9 mouse cellular contexts compared by ENCODE assay signal in the genomic region with DNA sequence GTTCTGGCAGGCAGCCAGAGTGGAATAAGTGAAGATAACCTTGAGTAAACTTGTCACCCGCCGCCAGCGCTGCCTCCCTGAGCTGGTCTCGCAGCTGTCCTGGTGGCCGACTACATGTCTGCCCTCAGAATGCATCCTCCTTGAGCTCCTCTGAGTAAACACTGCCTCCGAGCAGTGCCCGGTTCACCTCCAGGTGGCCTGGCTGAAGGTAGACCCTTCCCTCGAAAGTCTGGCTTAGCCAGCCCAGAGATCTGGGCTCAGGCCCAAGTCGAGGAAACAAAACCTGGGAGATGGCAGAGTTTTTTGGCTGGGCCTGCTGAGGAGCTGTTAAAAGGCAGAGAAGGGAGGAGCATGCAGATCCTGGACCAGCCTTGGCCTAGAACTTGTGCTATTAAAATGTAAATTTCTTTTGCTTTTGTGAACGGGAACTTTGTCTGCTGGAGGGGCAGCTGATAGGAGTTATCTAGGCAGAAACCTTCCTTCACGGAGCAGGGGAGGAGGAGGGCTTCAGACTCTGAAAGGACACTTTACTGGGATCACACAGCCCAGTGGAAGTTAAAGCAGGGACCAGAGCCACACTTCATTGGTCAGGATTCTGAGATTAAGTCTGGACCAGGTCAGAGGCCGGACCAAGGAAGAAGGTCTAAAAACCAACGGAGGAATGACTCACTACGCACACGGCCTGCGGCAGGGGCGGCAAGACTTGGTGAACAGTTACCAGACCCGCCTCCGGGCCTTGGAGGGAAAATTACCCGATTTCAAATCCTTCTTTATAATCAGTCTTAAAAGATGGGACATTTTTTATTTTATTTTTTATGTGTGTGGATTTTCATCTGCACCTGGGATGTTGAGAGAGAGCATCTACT. TPM values are rescaled to one million over a fixed set of nuclear protein-coding genes. Genes with fewer than 3 reads are reported as not detected.
DNase-seq lines count a peak whose midpoint lies in the region; ATAC-seq and TF ChIP-seq lines count a peak whose summit lies in the region.
"Had no signal": no experiment of that assay in that cellular context is flagged by ENCODE, and none has a peak within 500 bp of the region (broad histone marks: within the 10 kb centered on the region; RNA-seq: fewer than 3 reads in every experiment).

No protein-coding gene starts in this region.

- H3K4me2 ChIP-seq in heart, embryonic 12.5 days = peak overlapping the region; percentile 84

- peak overlapping the region; percentile 77 for H3K27ac ChIP-seq in MEL (ENCODE audit: control insufficient read depth, low read depth, low read length)
- H3K27ac ChIP-seq in embryonic facial prominence, embryonic 10.5 days (replicated peaks) = peak overlapping the region; percentile 99
- peak overlapping the region; percentile 93 for H3K27ac ChIP-seq in heart, embryonic 12.5 days (ENCODE audit: poor library complexity, severe bottlenecking)
- H3K27ac ChIP-seq: macrophage had no signal

- ATAC-seq in heart, embryonic 12.5 days (ENCODE audit: insufficient number of reproducible peaks, low FRiP score) = peak; percentile 10; the same call in 1 of the 2 replicates

- no peak for TF ChIP-seq POLR2A in MEL (IDR thresholded peaks at IDR 0.05; ENCODE audit: control insufficient read depth in 1 of 2, insufficient read depth in 1 of 2, low read depth in 1 of 2, low read length in 2 of 2, poor library complexity in 1 of 2)

- TF ChIP-seq RAD21 in MEL (IDR thresholded peaks at IDR 0.05; ENCODE audit: low read depth, low read length) = no peak

- no peaks in the 10 kb centered on the region for H3K9me3 ChIP-seq in MEL (replicated peaks; ENCODE audit: insufficient read depth, low read length)
- no peaks in the 10 kb centered on the region for H3K9me3 ChIP-seq in embryonic facial prominence, embryonic 10.5 days
- H3K9me3 ChIP-seq in heart, embryonic 12.5 days (replicated peaks) = no peaks in the 10 kb centered on the region

- H3K4me3 ChIP-seq in MEL (ENCODE audit: control insufficient read depth in 1 of 2, insufficient read depth in 1 of 2, low read depth in 2 of 2, low read length in 2 of 2) = peak overlapping the region; percentile 63 to 65
- H3K4me3 ChIP-seq in embryonic facial prominence, embryonic 10.5 days = peak overlapping the region; percentile 96
- peak overlapping the region; percentile 84 for H3K4me3 ChIP-seq in heart, embryonic 12.5 days

- DNase-seq in cerebellum, adult 18-20 months = peak; percentile 39 to 54
- DNase-seq in cerebellum, adult 11 months = no peak
- DNase-seq in MEL (ENCODE audit: low read depth, low spot score) = peak; percentile 92
- DNase-seq in embryonic facial prominence, embryonic 10.5 days (ENCODE audit: low spot score) = peak; percentile 58
- DNase-seq in kidney, postnatal 14 days = peak; percentile 64
- peak; percentile 56 for DNase-seq in mesoderm, embryonic 11.5 days (ENCODE audit: low read depth, low spot score)
- DNase-seq in spleen, adult 18-20 months = peak; percentile 12 to 38

- H3K4me1 ChIP-seq in MEL (ENCODE audit: control insufficient read depth in 1 of 2, insufficient read depth in 2 of 2, low read length in 2 of 2) = peaks cover 3 to 10% of the 10 kb centered on the region in 2 experiments; a peak in 3 of 4 replicates
- H3K4me1 ChIP-seq in embryonic facial prominence, embryonic 10.5 days = peaks cover 64% of the 10 kb centered on the region
- H3K4me1 ChIP-seq in heart, embryonic 12.5 days (replicated peaks) = peaks cover 51% of the 10 kb centered on the region

- peaks cover 44% of the 10 kb centered on the region for H3K79me2 ChIP-seq in MEL (ENCODE audit: control insufficient read depth, insufficient read depth, low read length, poor library complexity)

- TF ChIP-seq CTCF in MEL (IDR thresholded peaks at IDR 0.05 in 2 of 3, conservative IDR thresholded peaks at IDR 0.05 in 1 of 3; ENCODE audit: control insufficient read depth in 1 of 3, insufficient read depth in 1 of 3, low read depth in 2 of 3, low read length in 3 of 3, poor library complexity in 1 of 3, severe bottlenecking in 1 of 3) = no peak

- TF ChIP-seq EP300 in MEL (IDR thresholded peaks at IDR 0.05; ENCODE audit: low read depth in 1 of 2, low read length in 2 of 2) = peak; percentile 25 to 40; a peak in 2 of 4 replicates

- peaks cover 7 to 12% of the 10 kb centered on the region in 2 experiments for H3K36me3 ChIP-seq in MEL (ENCODE audit: control insufficient read depth in 1 of 2, insufficient read depth in 2 of 2, low read length in 2 of 2)
- H3K36me3 ChIP-seq in embryonic facial prominence, embryonic 10.5 days (replicated peaks) = peaks cover 41% of the 10 kb centered on the region
- H3K36me3 ChIP-seq in heart, embryonic 12.5 days = peaks cover 35% of the 10 kb centered on the region

- H3K9ac ChIP-seq in MEL (ENCODE audit: control insufficient read depth, low read depth, low read length, poor library complexity, severe bottlenecking) = peak overlapping the region; percentile 97
- peak overlapping the region; percentile 97 for H3K9ac ChIP-seq in heart, embryonic 12.5 days

- no peaks in the 10 kb centered on the region for H3K27me3 ChIP-seq in MEL (ENCODE audit: control insufficient read depth in 1 of 2, insufficient read depth in 2 of 2, low read length in 2 of 2)
- H3K27me3 ChIP-seq in embryonic facial prominence, embryonic 10.5 days (replicated peaks; ENCODE audit: low read depth, poor library complexity, severe bottlenecking) = no peaks in the 10 kb centered on the region
- H3K27me3 ChIP-seq in heart, embryonic 12.5 days (replicated peaks) = no peaks in the 10 kb centered on the region

- 2% methylated on average over 20 of the region's 20 CpGs for WGBS in embryonic facial prominence, embryonic 10.5 days
- WGBS in heart, embryonic 12.5 days = 4% methylated on average over 20 of the region's 20 CpGs

TF ChIP-seq in MEL, 35 proteins besides CTCF, POLR2A, EP300 and RAD21:
- TF ChIP-seq SIN3A (IDR thresholded peaks at IDR 0.05; ENCODE audit: low read length) = peak; percentile 60
- TF ChIP-seq MAFK (IDR thresholded peaks at IDR 0.05; ENCODE audit: borderline replicate concordance, low read depth, low read length) = no peak
- TF ChIP-seq GATA1 (IDR thresholded peaks at IDR 0.05; ENCODE audit: low read depth, low read length) = peak; percentile 64
- TF ChIP-seq ZNF384 (IDR thresholded peaks at IDR 0.05; ENCODE audit: low read depth, low read length) = no peak
- TF ChIP-seq USF2 (IDR thresholded peaks at IDR 0.05; ENCODE audit: borderline replicate concordance in 1 of 2, insufficient read depth in 1 of 2, low read depth in 1 of 2, low read length in 2 of 2) = no peak
- TF ChIP-seq MXI1 (IDR thresholded peaks at IDR 0.05; ENCODE audit: low read depth, low read length) = 0 out of 2 replicates have a peak, but pooled peaks have one; percentile 30
- no peak for TF ChIP-seq E2F4 (IDR thresholded peaks at IDR 0.05; ENCODE audit: borderline replicate concordance, low read depth, low read length)
- TF ChIP-seq HCFC1 (IDR thresholded peaks at IDR 0.05; ENCODE audit: low read depth, low read length) = no peak; the same call in 1 of the 2 replicates
- peak; percentile 59 for TF ChIP-seq ETS1 (IDR thresholded peaks at IDR 0.05; ENCODE audit: low read depth, low read length)
- TF ChIP-seq MEF2A (IDR thresholded peaks at IDR 0.05; ENCODE audit: extremely low read depth, insufficient replicate concordance, low read depth, low read length, poor library complexity, severe bottlenecking) = no peak
- TF ChIP-seq MAX (IDR thresholded peaks at IDR 0.05; ENCODE audit: low read length) = peak; percentile 51; the same call in 1 of the 2 replicates
- TF ChIP-seq TAL1 (IDR thresholded peaks at IDR 0.05; ENCODE audit: low read length) = no peak
- peak; percentile 53; the same call in 1 of the 2 replicates for TF ChIP-seq MYC (IDR thresholded peaks at IDR 0.05; ENCODE audit: low read depth, low read length)
- no peak for TF ChIP-seq USF1 (IDR thresholded peaks at IDR 0.05; ENCODE audit: low read depth, low read length)

RNA-seq across cellular contexts. Expression of a gene that starts 2.3 kb away (rescaled TPM):
- total RNA-seq in MEL (2012; rRNA removed) = 15.2 and 16.9 TPM in 2 replicates
- polyA plus RNA-seq in MEL (2012; ENCODE audit: insufficient read depth in 1 of 2, insufficient read length in 2 of 2, low read depth in 1 of 2, low replicate concordance in 2 of 2, missing spikeins in 1 of 2) = 10 to 100 TPM in 1 of 2 experiments, not detected in 1; 43.3 TPM
- 112 and 114 TPM in 2 replicates for polyA plus RNA-seq in embryonic facial prominence, embryonic 10.5 days (2016; fragmentation: Nextera tagmentation; extraction: Ambion mirVana)
- 42.8 and 43.1 TPM in 2 replicates for polyA plus RNA-seq in heart, embryonic 12.5 days (2016; fragmentation: Nextera tagmentation; extraction: Ambion mirVana)

RNA-seq across cellular contexts. Expression of a gene that starts 15.7 kb away (rescaled TPM):
- 0.23 TPM in 1 of 2 replicates, not detected in the other for total RNA-seq in MEL (2012; rRNA removed)
- under 1 TPM in 1 of 2 experiments, not detected in 1; 0.60 TPM for polyA plus RNA-seq in MEL (2012; ENCODE audit: insufficient read depth in 1 of 2, insufficient read length in 2 of 2, low read depth in 1 of 2, low replicate concordance in 2 of 2, missing spikeins in 1 of 2)
- 9.9 and 10.0 TPM in 2 replicates for polyA plus RNA-seq in embryonic facial prominence, embryonic 10.5 days (2016; fragmentation: Nextera tagmentation; extraction: Ambion mirVana)
- 3.5 and 4.5 TPM in 2 replicates for polyA plus RNA-seq in heart, embryonic 12.5 days (2016; fragmentation: Nextera tagmentation; extraction: Ambion mirVana)

RNA-seq across cellular contexts. Expression of a gene that starts 20.9 kb away (rescaled TPM):
- total RNA-seq in MEL (2012; rRNA removed) = 211 and 226 TPM in 2 replicates
- 100 to 1,000 TPM; 263 to 315 TPM for polyA plus RNA-seq in MEL (2012; ENCODE audit: insufficient read depth in 1 of 2, insufficient read length in 2 of 2, low read depth in 1 of 2, low replicate concordance in 2 of 2, missing spikeins in 1 of 2)
- polyA plus RNA-seq in embryonic facial prominence, embryonic 10.5 days (2016; fragmentation: Nextera tagmentation; extraction: Ambion mirVana) = 174 and 187 TPM in 2 replicates
- polyA plus RNA-seq in heart, embryonic 12.5 days (2016; fragmentation: Nextera tagmentation; extraction: Ambion mirVana) = 193 and 203 TPM in 2 replicates

RNA-seq across cellular contexts. Expression of a gene that starts 44.9 kb away (rescaled TPM):
- total RNA-seq in MEL (2012; rRNA removed) = 7.7 and 9.0 TPM in 2 replicates
- polyA plus RNA-seq in MEL (2012; ENCODE audit: insufficient read depth in 1 of 2, insufficient read length in 2 of 2, low read depth in 1 of 2, low replicate concordance in 2 of 2, missing spikeins in 1 of 2) = under 1 TPM in 1 of 2 experiments, not detected in 1; 0.40 TPM
- 0.29 and 0.49 TPM in 2 replicates for polyA plus RNA-seq in embryonic facial prominence, embryonic 10.5 days (2016; fragmentation: Nextera tagmentation; extraction: Ambion mirVana)
- polyA plus RNA-seq in heart, embryonic 12.5 days (2016; fragmentation: Nextera tagmentation; extraction: Ambion mirVana) = 0.55 and 0.65 TPM in 2 replicates
